Mouse (Mus musculus) heart, postnatal 14 days (tissue): ENCODE data around the gene Pdgfa. TPM values are rescaled to one million over a fixed set of nuclear protein-coding genes. Genes with fewer than 3 reads are reported as not detected.

Source experiments
- DNase-seq, 2 experiments: peaks; one replicate each; pipeline ENCODE4 v3.0.0; 2021 to 2022
- intact Hi-C: fragments of 180-260 bp; cut with DNase I; formaldehyde crosslinking; loops from one replicate; pipeline ENCODE4 v1.15.1; 2025
- total RNA-seq, 2 experiments: library from RNA; stranded (reverse); gene quantifications; 2 replicates each; pipeline ENCODE4 v1.2.3; 2021

Pdgfa gene
- total RNA-seq, 2 experiments from 2014 or later, result 25.6 to 27.9 TPM

DNA sequence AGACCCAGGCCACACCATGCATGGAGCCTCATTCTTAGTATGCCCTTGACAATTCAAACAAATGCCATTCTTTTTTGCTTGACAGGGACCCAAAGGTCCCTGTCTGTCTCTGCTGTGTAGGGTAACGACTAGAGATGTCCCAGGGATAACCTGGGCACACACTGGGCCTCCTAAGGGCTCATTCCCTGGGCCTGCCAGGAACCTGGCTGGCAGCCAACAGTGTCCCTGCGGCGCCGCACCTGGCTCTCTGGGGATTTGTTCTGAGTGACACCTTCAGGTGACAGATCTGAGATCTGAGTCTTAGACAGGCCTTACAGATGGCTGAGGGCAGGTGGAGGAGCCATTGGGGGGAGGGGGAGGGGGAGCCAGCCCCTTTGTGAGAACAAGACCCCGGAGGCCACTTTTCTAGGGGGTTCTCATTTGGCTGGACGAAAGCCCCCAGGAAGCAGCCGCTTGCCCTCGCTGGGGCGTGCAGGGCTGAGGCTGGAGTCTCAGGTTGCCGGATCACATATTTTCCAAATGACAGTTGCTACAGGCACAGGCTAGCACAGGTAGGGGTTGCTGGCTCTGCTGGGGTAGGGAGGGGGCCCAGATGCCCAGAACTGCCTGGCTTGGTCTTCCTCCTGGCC, 67.2 kb downstream of the Pdgfa start:
- DNase-seq, result no peak
- intact Hi-C loops, result no loop called here

Other genes with a start within 250 kb of the Pdgfa start
- gene Fam20c, start 242.9 kb downstream of the Pdgfa start, total RNA-seq, result 10 to 100 TPM in 1 of 2 experiments, 1 to 10 TPM in 1; 9.9 to 10.4 TPM
- gene Gm5294, start 177.3 kb downstream of the Pdgfa start, total RNA-seq, result not detected
- gene Prkar1b, start 152.6 kb upstream of the Pdgfa start, total RNA-seq, result 1 to 10 TPM; 1.5 to 2.1 TPM
- gene Dnaaf5, start 152.9 kb upstream of the Pdgfa start, total RNA-seq, result 10 to 100 TPM; 14.7 to 16.8 TPM
- 10 to 100 TPM; 44.7 to 49.5 TPM for gene Sun1, start 203.3 kb upstream of the Pdgfa start, total RNA-seq